Mouse (Mus musculus) urinary bladder, adult 2 months (tissue): ENCODE results near the gene Gpr27. TPM values are rescaled to one million over a fixed set of nuclear protein-coding genes. Genes with fewer than 3 reads are reported as not detected.

Experiments used
- DNase-seq: peaks from one replicate; pipeline ENCODE4 v3.0.0; 2022; ENCODE audit warnings: low spot score
- polyA plus RNA-seq: library from polyadenylated mRNA; depleted of rRNA; stranded (reverse); fragments of >200 nt; gene quantifications from 2 replicates; pipeline ENCODE4 v1.2.3, GENCODE M21; 2012; rRNA removed

Gene Gpr27
- 4.2 and 6.6 TPM in 2 replicates for polyA plus RNA-seq

GRCm38 (mm10) chr6:99692206-99692915, at the start of gene Gpr27:
TSS of gene Gpr27 (plus strand) at chr6:99692679.
- peak; percentile 41 for DNase-seq

GRCm38 (mm10) chr6:99643439-99644199, 48.9 kb upstream of the Gpr27 start:
- DNase-seq, result no peak

- no peak for DNase-seq
These were observed 48.1 kb upstream of the Gpr27 start for GRCm38 (mm10) chr6:99644386-99644785.

GRCm38 (mm10) chr6:99644876-99645275, 47.6 kb upstream of the Gpr27 start:
- DNase-seq, result no peak

GRCm38 (mm10) chr6:99646344-99646743, 46.1 kb upstream of the Gpr27 start:
- no peak for DNase-seq

DNA sequence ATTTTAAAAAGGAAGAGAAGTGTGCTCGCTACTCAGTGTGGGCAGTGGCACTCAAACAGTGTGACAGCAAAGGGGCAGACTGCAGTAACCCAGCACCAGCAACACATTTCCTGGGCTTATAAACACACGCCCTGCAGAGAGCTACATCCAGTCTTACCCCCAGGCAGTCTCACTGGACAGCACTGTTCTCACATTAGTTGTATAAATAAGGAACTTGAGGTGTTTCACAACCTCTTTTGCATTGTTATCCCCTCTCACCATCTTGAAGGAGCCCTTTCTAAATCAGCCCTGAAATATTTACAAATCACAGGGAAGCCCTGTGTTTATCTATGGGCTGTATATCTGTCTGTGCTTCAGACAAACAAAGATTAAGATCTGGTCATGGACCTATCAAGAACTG, 43.2 kb upstream of the Gpr27 start:
- no peak for DNase-seq

DNA sequence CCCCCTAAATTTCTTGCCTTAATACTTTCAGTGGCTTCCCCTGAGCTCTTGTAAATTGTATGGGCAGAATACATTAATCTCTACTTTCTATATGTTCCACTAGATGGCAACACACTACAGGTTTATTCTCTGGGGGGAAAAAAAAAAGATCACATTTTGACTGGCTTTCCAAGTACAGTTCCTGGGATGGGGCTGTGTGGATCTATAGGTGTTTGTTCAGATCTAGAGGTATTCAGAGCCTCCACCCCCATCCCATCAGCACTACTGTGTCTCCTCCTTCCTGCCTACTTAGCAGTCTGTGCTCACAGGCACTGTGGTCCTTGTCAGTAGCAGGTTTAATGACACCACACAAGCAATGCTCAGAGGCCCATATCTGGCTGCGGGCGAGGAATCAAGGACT, 40.1 kb upstream of the Gpr27 start:
- DNase-seq, result no peak

DNA sequence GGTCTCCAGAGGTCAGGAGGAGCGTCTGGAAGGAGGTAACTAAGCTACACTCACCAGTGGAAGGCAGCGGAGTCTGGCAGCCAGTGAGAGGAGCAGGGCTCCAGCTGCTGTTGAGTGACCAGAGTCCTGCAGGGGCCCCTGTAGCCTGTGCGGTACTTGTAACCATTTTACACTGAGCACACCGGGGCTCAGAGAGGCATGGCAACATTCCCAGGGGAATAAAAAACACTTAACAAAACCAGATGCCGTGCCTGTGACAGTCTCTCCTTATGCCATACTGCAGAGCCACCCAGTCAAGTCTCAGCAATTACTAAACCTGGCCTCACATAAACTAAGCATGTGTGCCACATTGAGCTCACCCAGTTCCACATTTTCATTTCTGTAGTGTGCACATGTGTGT, 38.1 kb upstream of the Gpr27 start:
- DNase-seq, result no peak

- no peak for DNase-seq
These were observed 37.0 kb upstream of the Gpr27 start for GRCm38 (mm10) chr6:99655488-99655887.

GRCm38 (mm10) chr6:99656088-99656487, 36.4 kb upstream of the Gpr27 start:
- DNase-seq, result no peak

DNA sequence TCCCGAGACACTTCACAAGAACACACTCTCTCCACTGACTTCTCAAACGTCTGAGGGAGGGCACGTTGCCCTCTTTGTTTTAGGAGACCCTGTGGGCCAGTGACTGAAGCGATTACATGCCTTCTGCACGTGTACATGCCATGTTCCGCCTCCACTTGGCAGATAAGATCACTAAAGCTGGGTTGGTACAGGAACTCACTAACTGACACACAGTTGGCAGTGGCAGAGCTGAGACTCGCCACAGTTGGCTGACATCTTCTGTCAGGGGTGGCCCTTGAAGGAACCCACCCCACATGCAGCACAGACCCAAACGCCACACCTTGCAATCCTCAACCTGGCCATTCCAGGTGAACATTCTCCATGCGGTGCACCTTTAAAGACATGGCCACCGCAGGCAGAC, 33.9 kb upstream of the Gpr27 start:
- DNase-seq, result no peak

DNA sequence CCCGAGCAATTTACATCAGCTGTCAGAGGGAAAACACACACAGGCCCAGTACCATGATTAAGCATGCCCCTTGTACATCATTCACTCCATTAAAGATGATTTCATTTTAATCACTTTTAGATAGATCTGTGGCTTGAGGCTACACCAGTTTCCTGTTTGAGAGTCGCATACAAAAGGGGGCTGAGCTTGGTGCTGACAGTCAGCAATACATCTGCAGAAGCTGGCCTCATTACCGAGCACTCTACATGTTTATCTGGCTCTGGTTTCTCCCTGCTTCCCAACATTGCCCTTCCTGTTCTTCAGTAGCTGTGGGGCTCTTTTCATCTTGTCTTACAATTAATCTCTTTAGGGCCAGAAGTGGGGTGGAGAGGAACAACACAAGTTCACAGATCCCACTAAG, 32.0 kb upstream of the Gpr27 start:
- no peak for DNase-seq

GRCm38 (mm10) chr6:99663232-99663631, 29.2 kb upstream of the Gpr27 start:
- DNase-seq, result no peak

DNA sequence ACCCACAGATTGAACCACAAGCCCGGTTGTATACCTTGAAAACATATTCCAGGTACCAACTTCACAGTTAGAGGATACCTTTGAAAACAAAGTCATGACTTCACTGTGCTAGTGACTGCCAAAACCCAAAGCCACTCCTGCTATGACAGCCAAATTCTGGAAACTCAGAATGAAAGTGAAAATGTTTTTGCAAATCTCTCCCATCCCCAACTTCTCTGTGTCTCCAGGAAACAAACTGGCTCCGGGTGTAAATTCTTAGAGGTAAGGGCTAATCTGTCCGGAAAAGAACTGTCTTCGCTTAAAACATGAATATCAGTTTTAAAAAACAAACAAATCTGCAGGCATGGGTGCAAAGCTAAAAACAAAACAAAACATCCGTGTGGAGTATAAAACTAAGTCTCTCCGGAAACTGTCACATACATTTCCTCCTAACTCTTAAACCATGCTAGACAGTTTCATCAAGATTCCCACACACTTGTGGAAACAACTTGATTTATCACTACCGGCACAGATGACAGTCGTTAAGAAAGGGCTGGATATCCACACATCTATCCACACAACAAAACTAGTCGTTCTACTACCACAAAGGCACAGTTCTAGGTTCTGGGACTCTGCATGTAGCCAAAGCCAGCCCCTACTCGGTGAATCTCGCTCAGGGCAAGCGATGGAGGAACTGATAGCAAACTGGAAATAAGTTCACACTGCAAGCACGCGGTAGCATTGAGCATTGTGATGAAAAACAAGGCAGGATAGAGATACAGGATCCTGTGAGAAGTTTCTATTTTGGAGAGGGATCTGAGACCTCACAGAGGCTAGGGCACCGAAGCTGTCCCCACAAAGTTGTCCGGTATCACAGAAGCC, 26.8 kb upstream of the Gpr27 start:
- DNase-seq, result no peak

DNA sequence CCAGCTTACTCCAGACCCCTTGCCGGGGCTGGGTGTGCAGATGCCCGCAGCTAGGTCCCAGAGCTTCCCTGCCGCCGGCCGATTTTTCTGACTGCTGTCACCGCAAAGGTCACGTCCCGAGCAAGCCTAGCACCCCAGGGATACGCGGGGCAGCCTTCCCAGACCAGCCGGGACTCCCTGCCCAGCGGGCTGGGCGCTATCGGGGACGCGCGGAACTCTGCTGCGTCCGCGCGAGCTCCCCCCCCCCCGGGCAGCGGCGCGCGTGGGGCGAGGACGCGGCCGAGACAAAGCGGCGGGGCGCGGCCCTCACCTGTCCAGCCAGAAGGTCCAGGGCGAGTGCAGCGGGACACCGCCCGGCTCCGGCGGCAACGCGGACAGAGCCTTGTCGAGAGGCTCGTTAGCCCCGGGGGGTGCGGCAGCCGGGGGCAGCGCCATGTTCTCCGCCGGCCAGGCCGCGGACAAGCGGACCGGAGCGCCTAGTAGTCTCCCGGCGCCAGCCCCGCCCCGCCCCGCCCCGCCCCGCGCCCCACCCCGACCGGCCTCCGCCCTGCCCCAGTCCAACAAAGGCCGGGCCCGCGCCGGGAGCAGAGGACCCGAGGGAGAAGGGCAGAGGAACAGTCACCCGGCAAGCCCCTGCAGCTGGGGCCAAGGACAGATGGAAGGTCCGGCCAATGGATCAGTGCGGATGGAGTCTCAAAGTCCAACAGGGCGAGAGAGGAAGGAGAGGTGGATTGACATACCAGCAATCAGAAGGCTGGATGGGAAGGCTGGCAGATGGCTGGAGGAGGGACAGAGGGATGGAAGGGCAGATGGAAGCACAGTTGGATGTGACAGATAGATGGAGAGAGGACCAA, 25.9 kb upstream of the Gpr27 start, which contains the start of the genes Eif4e3 and Gm20696:
Gene Eif4e3 (minus strand): TSS at position 454 of the 854 bp plus-strand sequence.
Gene Gm20696 (minus strand): TSS at position 480 of the 854 bp plus-strand sequence.
- DNase-seq, result peak; percentile 61

DNA sequence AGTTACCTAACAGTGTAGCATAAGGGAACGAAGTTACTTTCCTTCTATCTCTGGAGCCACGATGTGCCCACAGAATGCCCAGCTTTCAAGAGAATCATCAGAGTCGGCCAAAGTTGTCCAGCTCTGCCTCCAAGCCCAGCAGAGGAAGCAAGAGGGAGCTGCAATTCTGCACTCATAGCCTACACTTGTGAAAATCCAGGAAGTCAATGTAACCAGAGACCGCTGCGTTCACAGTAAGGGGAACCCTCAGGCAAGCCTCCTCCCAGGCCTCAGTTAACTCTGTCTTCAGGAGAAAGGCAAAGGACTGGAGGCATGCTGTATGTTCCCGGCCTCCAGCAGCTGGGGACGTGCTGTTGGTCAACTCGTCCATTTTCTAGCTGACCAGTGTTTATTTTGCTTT, 25.2 kb upstream of the Gpr27 start:
- no peak for DNase-seq

DNA sequence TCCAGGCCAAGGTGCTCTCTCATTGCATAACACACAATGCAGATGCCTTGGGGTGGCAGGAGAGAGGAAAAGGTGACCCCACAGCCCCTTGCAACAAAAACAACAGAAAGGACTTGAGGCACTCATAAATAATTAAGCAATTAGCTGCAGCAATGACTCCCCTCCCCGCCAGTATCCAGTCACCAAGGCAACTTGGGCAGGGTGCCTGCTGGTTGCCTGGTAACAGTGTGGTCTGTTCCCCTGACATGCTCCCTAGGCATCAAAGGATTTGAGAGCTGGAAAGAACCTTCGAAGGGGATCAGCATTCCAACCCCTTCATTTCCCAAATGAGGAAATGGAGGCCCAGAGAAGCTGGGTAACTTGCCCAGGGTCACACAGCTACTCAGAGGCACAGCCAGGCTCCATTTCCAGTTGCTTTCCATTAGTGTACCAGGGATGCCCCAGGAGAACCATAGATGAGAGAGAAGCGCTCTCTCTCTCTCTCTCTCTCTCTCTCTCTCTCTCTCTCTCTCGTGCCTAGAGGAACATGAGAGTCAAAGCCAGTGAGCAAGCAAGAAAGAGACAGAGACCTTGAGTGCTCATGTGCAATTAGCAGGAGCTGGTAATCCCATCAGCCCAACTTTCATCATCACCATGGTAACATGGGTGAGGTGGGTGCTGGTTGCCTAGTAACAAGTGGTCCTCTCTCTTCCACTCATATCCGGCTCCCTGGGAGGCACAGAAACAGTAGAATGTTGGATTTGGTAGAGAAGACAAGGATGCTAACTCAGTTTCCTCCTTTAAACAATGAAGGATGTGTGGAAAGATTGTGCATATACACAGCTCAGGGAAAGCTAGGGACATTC, 22.8 kb upstream of the Gpr27 start:
- no peak for DNase-seq

DNA sequence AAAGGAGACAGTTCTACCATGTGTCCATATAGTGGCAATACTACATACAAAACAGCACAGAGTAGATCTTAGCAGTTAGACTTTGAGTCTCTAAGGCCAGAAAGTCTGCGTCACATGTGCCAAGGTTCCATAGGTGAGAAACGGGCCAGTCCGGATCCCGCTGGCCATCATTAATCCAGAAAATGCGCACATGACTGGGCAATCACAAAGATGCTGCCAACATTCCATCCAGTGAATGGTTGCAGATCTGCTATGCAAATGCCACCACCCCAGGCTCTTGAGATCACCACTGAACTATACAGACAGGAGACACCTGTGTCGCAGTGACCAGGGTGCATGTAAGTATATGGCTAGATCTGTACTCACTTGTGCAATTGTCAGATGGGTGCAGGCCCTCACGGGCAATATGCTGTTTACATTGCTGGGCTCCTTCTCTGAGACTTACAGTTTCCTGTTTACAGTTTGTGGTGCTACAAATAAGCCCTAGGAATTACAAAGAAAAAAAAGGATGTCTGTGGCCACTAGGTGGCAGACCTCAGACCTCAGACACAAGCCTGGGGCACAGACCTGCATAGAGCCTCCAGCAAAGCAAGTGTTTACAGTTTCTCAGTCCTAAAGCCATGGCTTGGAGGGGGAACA, 21.9 kb upstream of the Gpr27 start:
- no peak for DNase-seq

GRCm38 (mm10) chr6:99671768-99672167, 20.7 kb upstream of the Gpr27 start:
- no peak for DNase-seq

GRCm38 (mm10) chr6:99674482-99674881, 18.0 kb upstream of the Gpr27 start:
- DNase-seq, result no peak
